Mouse (Mus musculus) yolk sac, embryonic 10.5 days (tissue): Measurements from ENCODE around the gene Atpif1.
A peak's percentile ranks its signal among the peaks of the same experiment; 100 is the strongest.
"Not testable (repeated sequence)": the region's sequence is repeated elsewhere in the genome, so short reads cannot be mapped to it uniquely, and the experiment has no call there.

ENCODE experiments used
- DNase-seq: peaks from one replicate; pipeline ENCODE4 v3.0.0-alpha.2; 2017; ENCODE audit warnings: low spot score

The Atpif1 gene

DNA sequence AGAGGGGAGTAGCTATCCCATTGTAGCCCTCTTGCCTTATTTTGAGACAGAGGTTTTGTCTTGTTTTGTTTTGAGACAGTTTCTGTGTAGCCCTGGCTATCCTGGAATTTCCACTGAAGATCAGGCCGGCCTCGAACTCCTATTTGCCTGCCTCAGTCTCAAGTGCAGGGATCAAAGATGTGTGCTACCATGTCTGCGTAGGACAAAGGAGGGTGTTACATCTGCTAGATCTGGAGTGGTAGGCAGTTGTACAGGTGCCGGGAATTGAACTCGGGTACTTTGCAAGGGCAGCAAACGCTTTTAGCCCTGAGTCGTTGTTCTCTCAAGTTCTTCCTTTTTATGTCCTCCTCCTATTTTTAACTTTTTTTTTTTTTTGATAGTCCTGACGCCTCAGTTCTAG lies 42.4 kb downstream of the Atpif1 start:
- no peak for DNase-seq

- no peak for DNase-seq
These were observed 43.0 kb downstream of the Atpif1 start for GRCm38 (mm10) chr4:132490273-132491010.

GRCm38 (mm10) chr4:132488976-132489375 lies 44.5 kb downstream of the Atpif1 start:
- no peak for DNase-seq

- no peak for DNase-seq
These were observed 44.9 kb downstream of the Atpif1 start for GRCm38 (mm10) chr4:132488521-132488920.

GRCm38 (mm10) chr4:132484820-132485219 lies 48.6 kb downstream of the Atpif1 start:
- peak; percentile 61 for DNase-seq

DNA sequence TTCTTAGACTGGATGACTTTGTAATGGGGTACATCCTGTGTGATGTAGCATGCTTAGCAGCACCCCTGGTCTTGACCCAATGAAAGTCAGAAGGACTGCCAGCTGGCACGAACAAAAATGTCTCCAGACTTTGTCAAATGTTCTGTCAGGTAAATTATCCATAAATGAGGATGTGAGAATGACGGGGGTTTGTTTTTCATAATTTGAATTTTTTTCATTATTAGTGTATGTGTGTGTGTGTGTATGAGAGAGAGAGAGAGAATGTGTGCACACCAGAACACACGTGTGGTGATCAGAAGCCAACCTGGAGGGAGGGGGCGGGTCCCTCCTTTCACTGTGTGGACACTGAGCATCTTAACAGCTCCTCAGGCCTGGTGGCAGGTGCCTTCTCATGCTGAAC lies 49.2 kb downstream of the Atpif1 start:
- DNase-seq = no peak

GRCm38 (mm10) chr4:132482956-132483608 lies 50.4 kb downstream of the Atpif1 start:
- peak; percentile 90 for DNase-seq

DNA sequence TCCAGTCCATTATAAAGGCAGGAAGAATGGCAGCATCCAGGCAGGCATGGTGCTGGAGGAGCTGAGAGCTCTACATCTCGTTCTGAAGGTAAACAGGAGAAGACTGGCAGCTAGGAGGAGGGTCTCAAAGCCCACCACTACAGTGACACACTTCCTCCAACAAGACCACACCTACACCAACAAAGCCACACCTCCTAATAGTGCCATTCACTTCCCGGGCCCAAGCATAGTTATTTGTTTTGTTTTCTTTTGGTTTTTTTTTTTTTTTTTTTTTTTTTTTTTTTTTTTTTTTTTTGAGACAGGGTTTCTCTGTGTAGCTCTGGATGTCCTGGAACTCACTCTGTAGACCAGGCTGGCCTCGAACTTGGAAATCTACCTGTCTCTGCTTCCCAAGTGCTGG lies 51.4 kb downstream of the Atpif1 start:
- DNase-seq = not testable (repeated sequence)
